Mouse (Mus musculus) erythroblast, embryonic 14.5 days (primary cell): ENCODE measurements around the gene Sfxn4.

ENCODE experiments used
- GATA1 ChIP-seq: IDR thresholded peaks from 2 replicates; pipeline ENCODE4 v1.6.1; 2012; ENCODE audit warnings: low read length, inconsistent platforms, mixed read lengths
- TAL1 ChIP-seq: IDR thresholded peaks from 3 replicates; pipeline ENCODE4 v1.6.1; 2012; ENCODE audit warnings: low read length, inconsistent platforms, mixed read lengths

- no peak for TF ChIP-seq GATA1
- TF ChIP-seq TAL1 = no peak
These were observed 63.9 kb downstream of the Sfxn4 start for GRCm38 (mm10) chr19:60797415-60797814.
